Mouse (Mus musculus) lung, postnatal 0 days (tissue): ENCODE results near the gene Slc25a16. TPM values are rescaled to one million over a fixed set of nuclear protein-coding genes. Genes with fewer than 3 reads are reported as not detected.

Experiments used
- ATAC-seq: fragments of 200-750 bp; cut with Nextera tagmentation; 2 replicates; pipeline ENCODE4 v1.8.0; 2017; ENCODE audit warnings: moderate library complexity
- DNase-seq: peaks from one replicate; pipeline ENCODE4 v3.0.0-alpha.2; 2016; ENCODE audit warnings: low spot score
- H3K27ac ChIP-seq: fragments of 300-500 bp; sonication (generic); 2 replicates; pipeline ENCODE4 v1.5.1; 2014; ENCODE audit warnings: antibody characterized with exemption, mild to moderate bottlenecking, low read length, mixed read lengths
- H3K27me3 ChIP-seq: fragments of 300-500 bp; sonication (generic); replicated peaks from 2 replicates; pipeline ENCODE4 v1.6.1; 2014; ENCODE audit warnings: low read length, mixed read lengths; ENCODE audit not compliant: insufficient read depth
- H3K36me3 ChIP-seq: fragments of 300-500 bp; sonication (generic); 2 replicates; pipeline ENCODE4 v1.6.1; 2014; ENCODE audit warnings: low read length, mixed read lengths; ENCODE audit not compliant: insufficient read depth
- H3K4me1 ChIP-seq: fragments of 300-500 bp; sonication (generic); 2 replicates; pipeline ENCODE4 v1.6.1; 2014; ENCODE audit warnings: antibody characterized with exemption, low read depth, low read length, mixed read lengths; ENCODE audit not compliant: insufficient read depth
- H3K4me2 ChIP-seq: fragments of 300-500 bp; sonication (generic); replicated peaks from 2 replicates; pipeline ENCODE4 v1.6.1; 2014; ENCODE audit warnings: low read depth, mild to moderate bottlenecking, low read length, moderate library complexity, mixed read lengths
- H3K4me3 ChIP-seq: fragments of 300-500 bp; sonication (generic); 2 replicates; pipeline ENCODE4 v1.5.1; 2014; ENCODE audit warnings: low read depth, low read length
- H3K9ac ChIP-seq: fragments of 300-500 bp; sonication (generic); replicated peaks from 2 replicates; pipeline ENCODE4 v1.6.1; 2014; ENCODE audit warnings: low read depth, mild to moderate bottlenecking
- H3K9me3 ChIP-seq: fragments of 300-500 bp; sonication (generic); 2 replicates; pipeline ENCODE4 v1.6.1; 2016; ENCODE audit warnings: low read length, mixed read lengths
- CTCF ChIP-seq: IDR thresholded peaks from 2 replicates; pipeline ENCODE4 v1.5.1; 2016; ENCODE audit warnings: antibody characterized with exemption, mild to moderate bottlenecking
- EP300 ChIP-seq: IDR thresholded peaks from 2 replicates; pipeline ENCODE4 v1.6.1; 2016; ENCODE audit warnings: antibody characterized with exemption, mild to moderate bottlenecking, control low read depth
- WGBS: fragments of 180-500 bp; shearing (Covaris S2); extraction: QIAGEN DNeasy Blood & Tissue Kit; methylation state at CpG from one replicate; pipeline ENCODE4 v1.1.7; 2014; 5-methylcytosine and 5-hydroxymethylcytosine counted together
- polyA plus RNA-seq: library from polyadenylated mRNA; unstranded; fragments of >200 nt; fragmentation: Nextera tagmentation; extraction: Ambion mirVana; gene quantifications from 2 replicates; pipeline ENCODE4 v1.2.1, GENCODE M21; 2015

The Slc25a16 gene
- polyA plus RNA-seq, 1 experiment from 2014 or later, result 24.0 TPM

- WGBS, result 57% methylated on average over 1 of the region's 1 CpGs
- Histone ChIP-seq H3K27me3 (no peaks in the 10 kb centered on the region), H3K27ac (no peak overlapping the region), H3K4me3 (no peak overlapping the region), H3K9me3 (no peaks in the 10 kb centered on the region), H3K36me3 (no peaks in the 10 kb centered on the region), H3K4me1 (peaks cover 4% of the 10 kb centered on the region; the same call in 1 of the 2 replicates), H3K9ac (no peak overlapping the region), H3K4me2 (no peak overlapping the region)
- DNase-seq (no peak), ATAC-seq (no peak)
- no peak for TF ChIP-seq EP300
- TF ChIP-seq CTCF, result no peak
These were observed 35.9 kb upstream of the Slc25a16 start for GRCm38 (mm10) chr10:62884517-62884916.

GRCm38 (mm10) chr10:62885460-62885859 is 35.0 kb upstream of the Slc25a16 start:
- peak overlapping the region; percentile 98 for H3K4me2 ChIP-seq
- no peaks in the 10 kb centered on the region for H3K9me3 ChIP-seq
- DNase-seq, result no peak
- ATAC-seq, result no peak
- peak overlapping the region; percentile 56; the same call in 1 of the 2 replicates for H3K4me3 ChIP-seq
- no peak for TF ChIP-seq EP300
- TF ChIP-seq CTCF, result no peak
- no peak overlapping the region for H3K27ac ChIP-seq
- H3K9ac ChIP-seq, result no peak overlapping the region
- peaks cover 4% of the 10 kb centered on the region; the same call in 1 of the 2 replicates for H3K4me1 ChIP-seq
- H3K36me3 ChIP-seq, result no peaks in the 10 kb centered on the region
- 35% methylated on average over 10 of the region's 10 CpGs for WGBS
- no peaks in the 10 kb centered on the region for H3K27me3 ChIP-seq

- TF ChIP-seq CTCF, result no peak
- Histone ChIP-seq H3K27ac (no peak overlapping the region), H3K4me3 (peak overlapping the region; percentile 56), H3K36me3 (no peaks in the 10 kb centered on the region), H3K4me1 (peaks cover 4% of the 10 kb centered on the region; the same call in 1 of the 2 replicates), H3K9me3 (no peaks in the 10 kb centered on the region), H3K4me2 (peak overlapping the region; percentile 98), H3K27me3 (no peaks in the 10 kb centered on the region), H3K9ac (peak overlapping the region; percentile 30)
- ATAC-seq (peak; percentile 58), DNase-seq (peak; percentile 41)
- WGBS, result under 1% methylated on average over 38 of the region's 38 CpGs
These were observed 34.2 kb upstream of the Slc25a16 start for GRCm38 (mm10) chr10:62885969-62886798.

GRCm38 (mm10) chr10:62886799-62887591 is 33.4 kb upstream of the Slc25a16 start:
- 0 out of 2 replicates have a peak, but pooled peaks have one; percentile 11 for TF ChIP-seq CTCF
- no peak for TF ChIP-seq EP300
- under 1% methylated on average over 56 of the region's 56 CpGs for WGBS
- H3K27me3 ChIP-seq, result no peaks in the 10 kb centered on the region
- peaks cover 4% of the 10 kb centered on the region; the same call in 1 of the 2 replicates for H3K4me1 ChIP-seq
- peak; percentile 39 for DNase-seq
- no peaks in the 10 kb centered on the region for H3K36me3 ChIP-seq
- peak overlapping the region; percentile 98 for H3K4me2 ChIP-seq
- no peaks in the 10 kb centered on the region for H3K9me3 ChIP-seq
- peak overlapping the region; percentile 56 for H3K4me3 ChIP-seq
- peak overlapping the region; percentile 30 for H3K9ac ChIP-seq
- H3K27ac ChIP-seq, result no peak overlapping the region
- ATAC-seq, result peak; percentile 76

GRCm38 (mm10) chr10:62891025-62891424 is 29.4 kb upstream of the Slc25a16 start:
- WGBS, result 75% methylated on average over 3 of the region's 3 CpGs
- H3K27me3 ChIP-seq, result no peaks in the 10 kb centered on the region
- H3K4me2 ChIP-seq, result no peak overlapping the region
- DNase-seq (no peak), ATAC-seq (no peak)
- no peak overlapping the region for H3K4me3 ChIP-seq
- H3K4me1 ChIP-seq, result peaks cover 4% of the 10 kb centered on the region; the same call in 1 of the 2 replicates
- no peak overlapping the region for H3K27ac ChIP-seq
- no peak overlapping the region for H3K9ac ChIP-seq
- no peaks in the 10 kb centered on the region for H3K9me3 ChIP-seq
- H3K36me3 ChIP-seq, result no peaks in the 10 kb centered on the region
- TF ChIP-seq EP300 (no peak), CTCF (no peak)
